Mouse (Mus musculus) testis, adult 2 months (tissue): ENCODE data around the gene Slc26a3.

ENCODE experiments used
- CTCF ChIP-seq: fragments of 200-500 bp; IDR thresholded peaks from 2 replicates; pipeline ENCODE4 v1.5.1; 2012; ENCODE audit warnings: low read depth, mild to moderate bottlenecking, inconsistent platforms, low read length, moderate library complexity; ENCODE audit not compliant: control insufficient read depth, insufficient read depth, insufficient replicate concordance
- POLR2A ChIP-seq: fragments of 200-500 bp; IDR thresholded peaks from 2 replicates; pipeline ENCODE4 v1.6.1; 2012; ENCODE audit warnings: low read depth, mild to moderate bottlenecking, inconsistent platforms, low read length, moderate library complexity; ENCODE audit not compliant: control insufficient read depth

- no peak for TF ChIP-seq POLR2A
- peak; percentile 74; the same call in 1 of the 2 replicates for TF ChIP-seq CTCF
Observed at GRCm38 (mm10) chr12:31374603-31375282, 15.9 kb upstream of the Slc26a3 start.
